ENCODE assay signal across 9 mouse cellular contexts in the genomic region with DNA sequence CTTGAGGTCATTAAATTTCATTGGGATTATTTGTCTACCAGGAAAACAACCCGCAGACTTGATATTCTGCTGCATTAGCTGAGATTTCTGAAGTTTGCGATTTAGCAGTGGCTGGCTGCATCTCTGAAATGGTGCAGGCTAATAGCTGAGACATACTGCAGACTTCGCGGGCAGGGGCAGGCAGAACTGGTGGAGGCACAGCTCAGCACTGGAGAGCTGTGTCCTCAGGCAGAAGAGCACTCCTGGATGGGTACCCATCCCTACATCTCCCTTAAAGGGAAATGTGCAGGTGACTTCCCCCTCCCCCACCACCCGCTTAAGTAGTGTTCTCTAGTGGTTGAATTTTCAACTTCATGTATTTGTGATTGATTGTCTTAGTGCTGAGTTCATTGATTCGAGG. TPM values are rescaled to one million over a fixed set of nuclear protein-coding genes. Genes with fewer than 3 reads are reported as not detected.
DNase-seq lines count a peak whose midpoint lies in the region; ATAC-seq lines count a peak whose summit lies in the region.
"Had no signal": no experiment of that assay in that cellular context is flagged by ENCODE, and none has a peak within 500 bp of the region (broad histone marks: within the 10 kb centered on the region; RNA-seq: fewer than 3 reads in every experiment).

No protein-coding gene starts in this region.

- H3K4me1 ChIP-seq in forebrain, embryonic 12.5 days: peaks cover 3% of the 10 kb centered on the region; the same call in 1 of the 2 replicates
- H3K4me1 ChIP-seq in midbrain, embryonic 11.5 days (ENCODE audit: control insufficient read depth, insufficient read depth, low read length): peaks cover 3% of the 10 kb centered on the region
- 0 out of 2 replicates have a peak, but pooled peaks cover 3% of the 10 kb centered on the region for H3K4me1 ChIP-seq in heart, embryonic 12.5 days (replicated peaks)

- peaks cover 8% of the 10 kb centered on the region for H3K27me3 ChIP-seq in forebrain, embryonic 12.5 days
- H3K27me3 ChIP-seq in midbrain, embryonic 11.5 days (ENCODE audit: control insufficient read depth, insufficient read depth, low read length): peaks cover 3% of the 10 kb centered on the region; the same call in 1 of the 2 replicates
- peaks cover 26% of the 10 kb centered on the region for H3K27me3 ChIP-seq in heart, embryonic 12.5 days (replicated peaks)

- peak overlapping the region; percentile 52 for H3K4me3 ChIP-seq in forebrain, embryonic 12.5 days (replicated peaks)
- peak overlapping the region; percentile 36 for H3K4me3 ChIP-seq in midbrain, embryonic 11.5 days (ENCODE audit: low read depth, low read length)
- no peak overlapping the region for H3K4me3 ChIP-seq in heart, embryonic 12.5 days

- H3K9me3 ChIP-seq in forebrain, embryonic 12.5 days: no peaks in the 10 kb centered on the region
- no peaks in the 10 kb centered on the region for H3K9me3 ChIP-seq in midbrain, embryonic 11.5 days (ENCODE audit: control insufficient read depth, low read length)
- no peaks in the 10 kb centered on the region for H3K9me3 ChIP-seq in heart, embryonic 12.5 days (replicated peaks)

- no peaks in the 10 kb centered on the region for H3K36me3 ChIP-seq in forebrain, embryonic 12.5 days (replicated peaks)
- H3K36me3 ChIP-seq in midbrain, embryonic 11.5 days (ENCODE audit: control insufficient read depth, insufficient read depth, low read length): no peaks in the 10 kb centered on the region
- no peaks in the 10 kb centered on the region for H3K36me3 ChIP-seq in heart, embryonic 12.5 days

- 6% methylated on average over 6 of the region's 6 CpGs for WGBS in forebrain, embryonic 12.5 days
- WGBS in midbrain, embryonic 11.5 days: 7% methylated on average over 6 of the region's 6 CpGs
- 14% methylated on average over 6 of the region's 6 CpGs for WGBS in heart, embryonic 12.5 days

- ATAC-seq in forebrain, embryonic 12.5 days (ENCODE audit: low FRiP score): peak; percentile 47; the same call in 1 of the 2 replicates
- 0 out of 2 replicates have a peak, but pooled peaks have one; percentile 19 for ATAC-seq in midbrain, embryonic 11.5 days (ENCODE audit: low FRiP score)
- no peak for ATAC-seq in heart, embryonic 12.5 days (ENCODE audit: insufficient number of reproducible peaks, low FRiP score)
- ATAC-seq in activated CD4-positive, CD25-positive, alpha-beta regulatory T cell, adult 4 months: no peak

- H3K27ac ChIP-seq in forebrain, embryonic 12.5 days: no peak overlapping the region
- H3K27ac ChIP-seq in midbrain, embryonic 11.5 days (ENCODE audit: low read depth, low read length): no peak overlapping the region
- no peak overlapping the region for H3K27ac ChIP-seq in heart, embryonic 12.5 days (ENCODE audit: poor library complexity, severe bottlenecking)

- peak overlapping the region; percentile 73 for H3K4me2 ChIP-seq in forebrain, embryonic 12.5 days
- peak overlapping the region; percentile 62 for H3K4me2 ChIP-seq in midbrain, embryonic 11.5 days
- H3K4me2 ChIP-seq in heart, embryonic 12.5 days: no peak overlapping the region

- peak; percentile 13 to 42 for DNase-seq in right cerebral cortex, adult 2 months (ENCODE audit: low spot score in 2 of 2)
- DNase-seq in right cerebral cortex, adult 18-20 months: no peak
- DNase-seq in midbrain, embryonic 11.5 days (ENCODE audit: low spot score, missing footprints): peak; percentile 88
- no peak for DNase-seq in urinary bladder, adult 18-20 months (ENCODE audit: low spot score in 2 of 2)
- DNase-seq: kidney, adult 18-20 months; thymus, adult 18-20 months had no signal

- no peak overlapping the region for H3K9ac ChIP-seq in forebrain, embryonic 12.5 days
- no peak overlapping the region for H3K9ac ChIP-seq in midbrain, embryonic 11.5 days (ENCODE audit: low read length)
- no peak overlapping the region for H3K9ac ChIP-seq in heart, embryonic 12.5 days

RNA-seq across cellular contexts. Expression of a gene that starts 0.7 kb away (rescaled TPM):
- 3.1 and 3.6 TPM in 2 replicates for polyA plus RNA-seq in forebrain, embryonic 12.5 days (2016; fragmentation: Nextera tagmentation; extraction: Ambion mirVana)
- 0.90 and 1.0 TPM in 2 replicates for polyA plus RNA-seq in midbrain, embryonic 11.5 days (2014; fragmentation: Nextera tagmentation; extraction: Ambion mirVana)
- polyA plus RNA-seq in heart, embryonic 12.5 days (2016; fragmentation: Nextera tagmentation; extraction: Ambion mirVana): 0.04 and 0.05 TPM in 2 replicates
- polyA plus RNA-seq in activated CD4-positive, CD25-positive, alpha-beta regulatory T cell, adult 4 months (2017; shearing (Covaris generic)): not detected

Comparison
In these comparisons a context has a peak if more than half of its experiments do, and no peak if none do; other contexts are left out.
1. DNase-seq: peak in right cerebral cortex, adult 2 months (2 of 2) and midbrain, embryonic 11.5 days (single experiment); none in right cerebral cortex, adult 18-20 months (single experiment) and urinary bladder, adult 18-20 months (0 of 2).
2. ATAC-seq: peak in forebrain, embryonic 12.5 days (single experiment) and midbrain, embryonic 11.5 days (single experiment); none in heart, embryonic 12.5 days (single experiment) and activated CD4-positive, CD25-positive, alpha-beta regulatory T cell, adult 4 months (single experiment).